Mouse (Mus musculus) olfactory bulb, adult 2 months (tissue): Measurements from ENCODE around the gene Cdh16.
A peak's percentile ranks its signal among the peaks of the same experiment; 100 is the strongest.

ENCODE experiments used
- CTCF ChIP-seq: fragments of 200-500 bp; IDR thresholded peaks from 2 replicates; pipeline ENCODE4 v1.5.1; 2012; ENCODE audit warnings: low read depth, mild to moderate bottlenecking, low read length, moderate library complexity; ENCODE audit not compliant: insufficient read depth
- POLR2A ChIP-seq: fragments of 200-500 bp; IDR thresholded peaks from 2 replicates; pipeline ENCODE4 v1.6.1; 2012; ENCODE audit warnings: mild to moderate bottlenecking, low read depth, low read length, moderate library complexity; ENCODE audit not compliant: insufficient read depth

GRCm38 (mm10) chr8:104570436-104571343 lies 53.5 kb downstream of the Cdh16 start:
- TF ChIP-seq CTCF (peak; percentile 70), POLR2A (no peak)
